Mouse (Mus musculus) heart, adult 11 months (tissue): ENCODE measurements around the gene Csn2.

Experiments
- DNase-seq: peaks from one replicate; pipeline ENCODE4 v3.0.0; 2022

Csn2 gene

DNA sequence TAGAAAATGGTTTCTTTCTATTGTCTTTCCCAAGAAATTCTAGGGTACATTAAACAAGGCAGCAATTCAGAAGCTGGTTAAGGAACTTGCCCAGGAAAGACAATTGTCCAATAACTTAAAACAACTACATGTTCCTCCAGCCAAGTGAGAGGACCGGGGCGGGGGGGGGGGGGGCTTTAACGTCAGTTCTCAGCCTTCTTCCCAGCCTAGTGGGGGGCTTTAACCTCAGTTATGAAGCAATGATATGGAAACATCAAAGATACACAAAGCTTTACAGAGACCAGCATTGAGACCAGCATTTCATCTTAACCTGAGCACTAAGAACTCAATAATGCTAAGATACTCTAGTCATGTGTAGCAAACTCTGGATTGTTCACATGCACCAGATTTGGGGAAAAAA lies at the start of gene Csn2:
TSS of gene Csn2 (minus strand) at position 101 of the 400 bp plus-strand sequence.
- DNase-seq, result no peak

DNA sequence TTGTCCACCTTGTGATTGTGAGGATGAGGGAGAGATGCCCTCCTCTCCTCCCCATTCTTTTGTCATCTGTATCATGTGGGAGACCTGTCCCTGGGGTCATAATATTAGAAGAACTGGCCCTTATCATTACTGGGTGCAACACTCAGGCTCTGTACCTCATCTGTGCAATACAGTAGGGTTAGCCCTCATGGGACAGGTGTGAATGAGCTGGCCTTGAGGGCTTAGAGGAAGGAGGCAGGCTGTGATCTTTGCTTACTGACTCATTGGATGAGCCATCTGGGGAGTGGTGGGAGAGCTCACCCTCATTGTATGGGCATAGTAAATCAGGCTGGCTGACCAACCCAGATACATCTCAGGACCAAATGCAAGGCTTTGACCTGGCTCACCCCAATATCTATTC lies 35.4 kb upstream of the Csn2 start:
- peak; percentile 74 for DNase-seq

DNA sequence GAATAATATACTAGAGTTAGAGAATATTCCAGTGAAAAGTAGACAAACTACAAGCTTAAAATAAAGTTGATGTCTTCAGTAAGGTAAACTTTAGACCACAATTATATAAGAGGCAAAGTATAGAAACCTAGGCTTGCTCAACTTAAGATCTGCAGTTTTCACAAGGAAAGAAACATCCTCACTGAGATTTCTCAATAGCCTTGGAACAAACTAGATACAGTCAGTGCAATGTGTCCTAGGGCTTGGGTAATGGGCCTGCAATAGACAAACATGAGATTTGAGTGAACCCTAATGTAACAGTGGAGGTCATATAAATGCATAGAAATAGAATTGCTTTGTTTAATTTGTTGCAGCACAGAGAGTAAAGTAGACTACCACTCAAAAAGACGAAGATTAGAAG lies 6.5 kb upstream of the Csn2 start:
- no peak for DNase-seq

DNA sequence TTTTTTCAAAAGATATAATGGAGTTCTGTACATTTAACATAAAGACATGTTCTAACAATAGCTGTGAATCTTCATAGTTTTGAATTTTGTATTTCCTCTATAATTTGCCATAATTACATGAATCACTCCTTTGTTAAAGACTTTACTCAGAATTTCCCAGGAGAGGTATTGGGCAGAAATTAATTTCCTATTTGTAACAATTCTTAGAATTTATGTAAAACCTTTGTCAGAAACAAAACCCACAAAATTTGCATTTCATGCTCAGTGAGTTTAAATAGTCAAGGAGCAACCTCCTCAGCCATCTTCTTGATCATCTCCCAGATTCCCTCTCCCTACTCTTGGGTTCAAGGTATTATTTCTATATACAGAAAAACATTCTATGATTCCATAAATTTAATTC lies 33.5 kb downstream of the Csn2 start, which contains the start of gene Csn1s1:
TSS of gene Csn1s1 (plus strand) at position 301 of the 400 bp plus-strand sequence.
- no peak for DNase-seq

DNA sequence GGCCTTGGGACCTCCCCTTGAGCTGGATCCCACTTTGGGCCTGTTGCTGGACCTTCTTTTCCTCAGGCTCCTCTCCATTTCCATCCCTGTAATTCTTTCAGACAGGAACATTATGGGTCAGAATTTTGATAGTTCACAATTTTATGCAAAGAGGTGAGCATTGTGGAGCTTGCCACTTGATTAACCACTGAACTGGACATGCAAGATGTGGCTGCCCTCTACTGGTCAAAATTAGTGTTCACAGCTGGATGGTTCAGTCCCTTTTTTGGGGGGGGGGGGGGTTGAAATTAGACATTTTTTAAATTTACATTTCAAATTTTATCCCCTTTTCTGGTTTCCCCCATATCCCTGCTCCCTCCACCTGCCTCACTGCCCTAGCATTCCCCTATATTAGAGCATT lies 56.6 kb downstream of the Csn2 start:
- peak; percentile 37 for DNase-seq
